Mouse (Mus musculus) right cerebral cortex, adult 18-20 months (tissue): Measurements from ENCODE around the gene Hmcn1.

Source experiments
- DNase-seq: peaks from one replicate; pipeline ENCODE4 v3.0.0; 2022; ENCODE audit warnings: mixed read lengths

Gene Hmcn1

DNA sequence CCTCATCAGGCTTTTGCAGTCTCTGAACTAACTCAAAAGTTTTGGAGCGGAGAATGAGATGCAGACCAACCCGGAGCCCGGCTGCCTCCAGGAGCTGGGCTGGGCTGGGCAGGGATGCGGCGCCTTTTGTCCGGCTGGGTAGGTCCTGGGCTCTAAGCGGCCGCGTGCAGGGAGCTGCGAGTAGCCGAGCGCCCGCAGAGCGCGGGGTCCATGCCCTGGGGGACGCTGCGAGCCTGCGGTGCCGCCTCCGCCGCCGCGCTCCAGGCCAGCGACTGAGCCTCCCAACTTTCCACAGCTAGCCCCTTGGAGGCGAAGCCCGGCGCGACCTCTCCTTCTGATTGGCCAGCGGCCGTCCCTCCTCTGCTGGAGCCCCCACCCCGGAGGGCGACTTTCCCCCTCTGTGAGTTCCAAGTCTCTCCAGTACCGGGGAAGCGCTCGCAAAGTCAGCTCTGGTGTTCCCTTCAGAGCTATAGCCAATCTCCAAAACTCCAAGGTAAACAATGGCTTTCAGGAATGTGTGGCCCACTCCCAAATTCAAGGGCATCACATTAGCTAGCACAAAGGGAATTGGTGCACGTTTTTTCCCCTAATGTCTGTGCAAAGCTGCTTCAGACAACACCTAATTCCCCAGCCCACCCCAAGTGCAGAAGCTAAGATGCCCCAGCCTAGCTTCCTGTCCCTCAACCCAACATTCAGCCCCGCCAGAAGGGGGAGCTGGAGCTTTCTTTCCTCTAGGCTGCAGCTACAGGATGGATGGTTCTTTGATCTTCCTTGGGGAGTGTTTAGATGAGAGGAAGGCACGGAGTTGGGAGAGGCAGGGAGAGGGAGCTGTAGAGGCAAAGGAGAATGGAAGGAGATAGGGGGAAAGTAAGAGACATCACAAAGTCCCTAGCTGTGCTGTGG lies at the start of gene Hmcn1:
TSS of gene Hmcn1 (minus strand) at position 274 of the 903 bp plus-strand sequence.
- DNase-seq = no peak

DNA sequence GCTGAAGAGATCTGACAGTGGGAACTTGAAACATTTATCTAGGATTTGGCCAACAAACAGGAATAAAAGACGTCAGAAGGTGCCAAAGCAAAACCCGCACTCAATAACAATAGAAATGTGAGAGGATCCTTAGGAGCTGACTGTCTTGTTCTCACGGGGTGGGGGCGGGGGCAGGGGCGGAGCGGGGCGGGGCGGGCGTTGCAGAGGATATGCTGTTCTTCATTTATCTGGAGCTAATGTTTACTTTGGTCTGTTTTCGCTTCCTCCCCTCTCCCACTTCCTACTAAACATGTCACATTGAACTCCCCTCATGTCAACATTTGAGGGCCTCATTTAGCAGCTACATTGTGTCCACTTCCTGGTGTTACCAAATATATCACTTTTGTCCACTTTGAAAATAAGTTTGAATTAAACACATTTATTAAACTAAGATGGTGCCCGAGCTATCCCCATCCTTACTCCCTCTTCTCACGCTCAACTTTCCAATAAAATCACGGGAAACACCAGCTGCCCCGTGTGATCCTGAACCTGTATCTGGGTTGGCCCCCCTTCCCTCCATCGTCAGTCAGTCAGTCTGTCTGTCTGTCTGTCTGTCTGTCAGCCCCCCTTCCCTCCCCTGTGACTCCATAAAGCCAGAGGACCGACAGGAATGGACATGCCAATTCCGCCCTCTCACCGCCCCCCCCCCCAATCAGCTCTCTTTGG lies 47.9 kb upstream of the Hmcn1 start:
- no peak for DNase-seq

DNA sequence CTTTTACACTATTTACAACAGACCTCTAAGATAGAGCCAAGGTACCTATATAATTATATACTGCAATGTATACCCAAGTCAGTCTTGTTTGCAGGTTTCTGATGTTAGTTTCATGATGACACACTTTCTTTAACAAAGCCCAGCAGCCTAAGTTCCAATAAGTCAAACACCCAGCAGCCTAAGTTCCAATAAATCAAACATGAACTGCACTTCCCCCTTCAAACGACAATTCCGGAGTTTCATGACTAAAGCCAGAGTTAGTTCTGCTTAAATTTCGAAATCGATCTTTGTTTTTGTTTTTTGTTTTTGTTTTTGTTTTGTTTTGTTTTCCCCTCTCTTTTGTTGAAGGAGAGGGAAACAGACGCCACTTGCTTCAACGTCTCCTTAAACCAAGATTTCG lies 47.1 kb upstream of the Hmcn1 start:
- no peak for DNase-seq

DNA sequence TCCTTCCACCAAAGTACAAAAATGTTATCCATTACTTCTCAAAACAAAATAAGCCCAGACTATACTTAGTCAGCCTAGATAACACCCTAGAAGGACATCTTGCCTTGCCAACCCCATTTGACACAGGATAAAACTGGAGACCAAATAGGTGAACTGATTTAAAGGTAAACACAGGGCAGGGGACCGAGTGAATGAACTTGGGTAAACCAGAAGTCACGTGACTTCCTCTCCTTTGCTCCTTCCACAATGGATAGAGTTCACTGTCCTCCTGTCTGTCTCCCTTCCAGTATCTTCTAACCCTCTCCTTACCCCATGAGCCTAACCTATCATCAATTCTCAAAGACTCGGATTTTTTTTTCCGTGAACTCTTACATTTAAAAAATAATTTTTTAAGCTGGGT lies 46.0 kb upstream of the Hmcn1 start:
- no peak for DNase-seq

DNA sequence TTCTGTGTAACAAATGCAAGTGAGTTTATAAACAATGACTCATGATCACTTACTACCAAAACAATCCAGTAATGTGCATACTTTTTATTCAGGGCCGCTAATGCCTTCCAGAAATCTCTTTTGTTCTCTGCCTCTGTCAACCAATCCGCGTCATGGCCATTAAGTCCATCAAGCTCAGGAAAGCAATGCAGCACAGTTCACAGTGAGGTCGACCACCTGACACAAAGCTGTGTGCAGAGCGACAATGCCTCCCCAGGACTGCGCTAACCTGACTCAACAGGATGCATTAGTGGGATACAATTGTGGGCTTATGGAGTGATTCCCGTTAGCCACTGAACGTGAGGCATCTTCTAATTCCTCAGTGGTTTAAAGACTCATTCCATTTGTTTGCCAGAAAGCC lies 45.3 kb upstream of the Hmcn1 start:
- DNase-seq = no peak

DNA sequence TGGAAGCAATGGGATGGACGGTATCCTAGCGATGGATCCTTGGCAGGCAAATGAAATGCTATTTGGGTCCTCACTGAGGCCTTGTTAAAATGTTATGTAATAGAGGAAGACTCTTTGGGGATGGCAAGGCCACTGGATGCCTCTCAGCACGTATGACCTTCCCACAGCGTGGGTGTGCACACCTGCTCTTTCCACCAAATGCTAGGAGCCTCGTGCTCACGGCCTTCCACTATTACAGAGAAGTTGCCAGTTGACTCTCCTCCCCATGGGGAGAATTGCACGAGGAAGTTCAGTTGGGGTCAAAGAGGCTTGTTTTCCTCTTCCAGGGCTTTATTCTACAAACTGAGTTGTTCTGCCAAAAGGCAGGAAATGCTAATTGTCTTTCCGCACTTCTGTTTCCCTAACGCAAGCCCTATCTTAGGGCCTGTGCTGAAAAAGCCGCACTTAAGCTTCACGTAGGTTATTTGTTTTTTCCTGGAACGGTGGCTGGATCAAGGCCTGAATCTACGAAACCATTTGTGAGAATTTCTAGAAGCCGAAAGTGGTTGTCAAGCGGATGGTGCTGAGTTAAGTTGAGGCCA lies 43.3 kb upstream of the Hmcn1 start:
- DNase-seq = no peak

DNA sequence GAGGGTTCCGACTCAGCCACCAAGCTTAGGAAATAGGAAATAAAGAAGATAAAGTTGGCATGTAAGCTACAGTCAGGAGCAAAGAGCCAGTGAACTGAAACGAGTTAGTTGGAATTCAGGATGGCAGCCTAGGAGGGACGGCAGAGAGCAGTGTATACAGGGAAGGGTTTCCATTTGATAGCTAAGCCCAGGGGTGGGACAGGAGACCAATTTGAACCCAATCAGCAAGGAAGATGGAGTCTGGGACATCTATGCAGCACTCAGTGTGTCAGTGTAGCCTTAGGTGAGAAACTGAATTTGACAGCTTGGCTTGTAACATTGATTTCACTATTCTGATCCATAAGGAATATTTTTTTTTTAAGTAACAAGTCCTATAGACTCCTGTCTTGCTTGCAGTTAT lies 42.5 kb upstream of the Hmcn1 start:
- no peak for DNase-seq

DNA sequence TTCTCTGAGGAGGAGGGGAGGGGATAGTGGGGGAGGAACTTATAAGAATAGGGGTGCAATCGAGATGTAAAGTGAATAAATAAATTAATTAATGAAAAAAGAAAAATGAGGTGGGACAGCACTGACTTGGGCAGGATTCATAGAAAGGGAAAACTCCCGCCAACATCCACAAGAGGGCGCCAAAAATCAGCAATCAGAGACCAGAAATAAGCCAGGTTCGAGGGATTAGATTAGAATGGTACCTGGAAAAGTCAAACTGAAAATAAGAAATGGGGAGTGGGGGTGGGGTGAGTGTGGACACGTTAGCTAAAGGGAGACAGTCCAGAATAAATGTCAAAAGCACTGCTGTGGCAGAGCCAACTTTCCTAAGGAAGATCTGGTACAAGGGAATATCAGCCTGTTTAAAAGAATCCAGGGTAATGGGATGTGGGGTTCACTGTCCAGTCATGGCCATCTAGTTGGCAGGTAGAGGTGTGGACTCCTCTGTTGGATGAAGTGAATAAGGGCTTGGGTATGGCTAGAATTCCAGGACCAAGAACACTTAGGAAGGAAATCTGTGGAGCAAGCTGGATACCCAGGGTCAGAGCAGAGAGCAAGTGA lies 41.9 kb upstream of the Hmcn1 start:
- DNase-seq = peak; percentile 48

DNA sequence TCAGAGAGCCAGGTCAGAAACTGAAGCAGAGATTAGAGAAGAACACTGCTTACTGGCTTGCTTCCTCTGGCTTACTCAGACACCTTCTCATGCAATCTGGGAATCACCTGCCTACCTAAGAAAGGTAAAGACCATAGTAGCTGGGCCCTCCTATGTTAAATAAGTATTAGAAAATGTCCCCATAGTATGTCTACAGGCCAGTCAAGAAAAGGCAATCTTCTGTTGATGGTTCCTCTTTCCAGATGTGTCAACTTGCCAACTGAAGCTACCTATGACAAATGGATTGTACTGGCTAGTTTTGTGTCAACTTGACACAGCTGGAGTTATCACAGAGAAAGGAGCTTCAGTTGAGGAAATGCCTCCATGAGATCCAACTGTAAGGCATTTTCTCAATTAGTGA lies 40.1 kb upstream of the Hmcn1 start:
- no peak for DNase-seq

DNA sequence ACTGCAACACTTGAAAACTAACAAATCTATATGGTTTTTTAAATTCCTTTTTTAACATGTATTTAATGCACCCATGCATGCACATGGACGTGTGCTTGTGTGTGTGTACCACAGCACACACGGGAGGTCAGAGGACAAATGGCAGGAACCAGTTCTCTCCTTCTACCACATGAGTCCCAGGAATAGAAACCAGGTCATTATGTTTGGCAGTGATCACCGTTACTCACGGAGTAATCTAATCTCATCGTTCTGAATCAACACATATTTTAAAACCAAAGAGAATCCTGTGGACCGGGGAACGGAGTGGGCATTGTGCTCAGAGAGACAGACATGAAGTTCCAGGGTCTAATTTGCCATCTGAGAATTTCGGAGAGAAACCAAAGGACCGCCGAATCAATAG lies 38.3 kb upstream of the Hmcn1 start:
- no peak for DNase-seq

DNA sequence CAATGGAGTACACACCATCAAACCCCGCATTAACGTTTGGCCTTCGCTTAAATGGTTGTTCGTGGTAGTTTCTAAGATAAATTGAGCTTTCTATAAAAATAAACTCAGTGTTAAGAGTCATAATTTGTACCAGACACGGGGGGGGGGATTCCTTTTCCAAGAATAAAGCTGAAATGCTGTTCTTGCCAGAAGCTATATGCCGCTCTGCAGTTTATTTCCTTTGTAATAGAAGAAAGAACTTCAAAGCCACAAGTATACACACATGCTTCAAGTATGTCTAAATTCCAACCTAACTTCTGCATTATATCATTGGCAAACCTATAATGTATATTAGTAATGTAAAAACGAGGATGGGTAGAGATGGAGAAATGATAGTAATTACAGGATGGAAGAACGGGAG lies 37.9 kb upstream of the Hmcn1 start:
- no peak for DNase-seq

DNA sequence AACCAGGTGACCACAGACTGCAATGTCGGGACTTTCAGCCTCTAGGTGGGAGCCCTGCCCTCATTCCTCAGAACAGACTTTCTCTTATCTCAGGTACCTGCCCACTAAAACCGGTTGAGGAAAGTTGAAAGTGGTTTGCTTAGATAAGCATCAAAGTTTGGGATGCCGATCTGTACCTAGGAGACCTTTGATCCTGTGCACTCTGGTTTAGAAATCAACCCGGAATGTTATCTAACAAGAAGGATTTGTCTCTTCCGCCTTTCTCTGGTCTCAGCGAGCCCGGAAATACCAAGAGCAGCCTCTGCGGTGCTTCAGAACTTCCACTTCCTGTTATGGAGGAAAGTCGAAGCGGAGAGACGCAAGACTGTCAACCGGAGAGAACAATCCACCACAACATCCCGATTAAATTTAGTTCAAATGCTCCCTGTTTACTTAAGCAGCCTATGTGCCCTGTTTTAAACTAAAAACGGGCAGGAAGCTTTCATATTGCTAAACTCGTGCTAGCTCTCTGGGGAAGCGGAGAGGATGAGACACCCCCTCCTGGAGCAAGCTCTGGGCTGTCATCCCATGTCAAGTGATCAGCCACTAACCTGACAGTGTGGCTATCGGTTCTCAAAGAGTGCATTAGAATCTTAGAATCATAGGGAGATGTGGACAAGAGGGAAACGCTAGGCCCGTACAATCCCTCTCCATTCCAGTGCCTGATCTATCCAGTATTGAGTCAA lies 32.0 kb upstream of the Hmcn1 start:
- DNase-seq = no peak

DNA sequence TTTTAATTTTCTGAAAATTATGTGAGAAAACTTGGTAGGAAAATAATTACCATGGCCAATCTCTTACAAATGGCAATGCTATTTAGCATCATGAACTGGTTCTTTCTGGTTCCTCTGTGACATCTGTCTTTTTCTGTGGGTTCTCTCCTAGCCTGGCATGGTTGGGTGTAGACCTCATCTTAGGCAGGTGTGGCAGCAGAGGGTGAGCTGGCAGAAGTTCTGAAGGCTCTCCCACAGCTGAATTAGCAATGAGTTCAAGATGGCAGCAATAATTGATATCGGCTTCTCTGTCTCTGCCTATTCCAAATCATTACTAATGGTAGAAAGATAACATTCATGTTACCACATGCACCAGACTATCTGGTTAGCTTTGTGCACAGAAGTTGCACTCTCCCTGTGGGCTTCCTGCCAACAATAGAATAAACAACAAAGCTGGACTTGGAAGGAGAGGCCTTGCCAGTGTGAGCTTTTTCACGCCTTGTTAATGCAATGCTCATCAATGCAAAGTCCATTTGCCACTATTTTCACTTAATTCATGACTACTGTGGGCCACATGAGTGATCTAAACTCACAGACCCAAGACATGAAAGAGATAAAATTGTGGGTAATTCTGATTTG lies 26.1 kb upstream of the Hmcn1 start:
- no peak for DNase-seq

DNA sequence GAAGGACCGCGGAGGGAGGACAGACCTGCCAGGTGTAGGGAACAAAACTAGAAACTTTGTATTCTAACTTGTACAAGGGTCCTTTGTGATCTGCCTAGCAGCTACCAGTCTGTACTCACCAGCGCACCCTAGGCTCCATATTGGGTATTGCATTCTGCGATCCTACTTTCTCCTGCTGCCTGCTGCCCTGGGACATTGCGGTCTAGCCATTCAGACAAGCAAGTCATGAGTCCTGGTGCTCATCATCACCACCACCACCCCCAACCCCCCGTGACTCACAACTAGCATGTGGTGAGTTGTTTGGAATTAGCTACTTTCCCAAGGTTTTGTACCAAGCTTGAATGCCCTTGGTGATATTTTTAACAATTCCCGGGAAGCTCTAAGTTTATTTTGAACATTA lies 17.8 kb upstream of the Hmcn1 start:
- peak; percentile 25 for DNase-seq

DNA sequence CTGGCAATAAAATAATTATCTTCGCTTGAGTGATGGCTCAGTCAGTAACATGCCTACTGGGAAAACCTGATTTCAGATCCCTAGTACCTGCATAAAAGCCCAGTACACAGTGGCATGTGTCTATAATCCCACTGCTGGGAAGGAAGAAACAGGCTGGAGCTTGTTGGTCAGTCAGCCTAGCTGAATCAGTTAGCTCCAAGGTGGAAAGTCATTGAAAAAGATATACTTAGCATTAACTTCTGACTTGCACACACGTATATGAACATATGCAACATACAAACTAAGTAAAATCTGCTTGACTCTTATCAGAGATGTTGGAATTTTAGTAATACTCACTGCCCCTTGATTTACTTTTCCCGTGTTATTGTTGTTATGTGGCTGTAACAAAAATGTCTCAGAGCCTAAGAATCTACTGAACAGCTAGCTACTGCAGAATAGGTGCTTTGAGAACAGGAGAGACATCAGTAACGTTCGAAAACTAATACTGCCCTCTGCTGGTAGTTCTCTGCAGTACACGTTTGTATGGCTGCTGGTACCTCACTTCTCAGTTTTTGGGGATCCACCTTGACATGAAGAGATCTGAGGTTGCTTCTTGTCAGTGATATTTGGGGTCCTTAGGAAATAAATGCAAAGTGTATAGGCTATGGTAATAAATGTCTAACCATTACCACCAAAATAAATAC lies 16.0 kb upstream of the Hmcn1 start:
- peak; percentile 56 for DNase-seq

DNA sequence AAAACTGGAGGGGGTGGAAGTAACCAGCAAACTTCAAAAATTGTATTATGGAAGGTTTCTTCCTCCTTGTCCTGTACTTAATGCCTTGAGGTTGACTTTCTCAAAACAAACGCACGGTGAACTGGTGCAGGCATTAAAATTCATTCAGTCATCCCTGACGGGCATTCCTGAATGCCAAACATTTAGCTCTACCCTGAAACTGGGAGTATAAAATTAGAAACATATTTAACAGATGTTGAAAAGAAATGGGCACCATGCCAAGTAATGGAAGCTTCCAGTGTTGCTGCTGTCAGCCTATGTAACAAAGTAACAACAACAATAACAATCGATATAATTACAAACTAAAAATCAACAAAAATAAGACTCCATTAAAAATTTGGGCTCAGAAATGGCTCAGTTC lies 14.5 kb upstream of the Hmcn1 start:
- no peak for DNase-seq

DNA sequence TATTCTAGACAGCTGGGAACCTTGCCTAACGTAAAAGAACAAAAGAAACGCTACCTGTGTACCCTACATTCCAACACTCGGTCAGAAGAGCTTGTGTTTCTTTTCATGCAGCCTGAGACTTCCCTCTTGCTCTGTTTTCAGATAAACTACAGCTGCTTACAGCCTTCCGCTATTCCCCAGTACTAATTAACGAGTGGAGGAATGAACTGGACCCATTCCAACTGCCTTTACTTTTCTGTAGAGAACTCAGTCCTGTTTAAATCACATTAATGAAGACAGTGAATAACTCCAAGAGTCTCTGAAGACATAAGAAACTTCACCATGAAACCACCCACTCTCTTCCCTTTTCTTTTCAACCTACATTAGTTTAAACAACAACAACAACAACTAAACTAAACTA lies 10.8 kb upstream of the Hmcn1 start:
- no peak for DNase-seq

DNA sequence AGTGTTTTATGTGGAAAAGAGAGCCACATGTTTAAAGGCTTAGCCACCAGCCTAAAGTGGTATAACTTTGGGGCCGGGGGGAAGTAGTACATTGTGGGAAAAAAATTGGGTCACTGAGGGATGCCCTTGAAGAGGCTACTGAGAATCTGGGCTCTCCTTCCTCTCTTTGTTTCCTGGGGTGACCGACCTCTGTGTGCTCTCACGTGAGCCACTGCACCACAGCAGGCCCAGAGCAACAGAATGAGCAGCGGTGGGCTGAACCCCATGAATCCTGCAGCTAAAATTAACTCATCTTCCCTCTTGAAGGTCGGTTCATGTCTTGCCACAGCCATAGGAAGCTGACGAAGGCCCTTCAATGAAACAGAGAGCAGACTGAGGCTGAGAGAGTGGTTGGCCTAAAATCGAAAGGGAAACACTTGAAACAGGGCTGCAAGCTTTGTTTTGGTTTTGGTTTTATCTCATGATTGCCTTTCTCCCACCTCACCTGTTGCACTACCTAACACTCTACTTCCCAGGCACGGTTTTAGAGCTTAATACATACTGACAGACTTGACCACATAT lies 8.7 kb upstream of the Hmcn1 start:
- DNase-seq = no peak

DNA sequence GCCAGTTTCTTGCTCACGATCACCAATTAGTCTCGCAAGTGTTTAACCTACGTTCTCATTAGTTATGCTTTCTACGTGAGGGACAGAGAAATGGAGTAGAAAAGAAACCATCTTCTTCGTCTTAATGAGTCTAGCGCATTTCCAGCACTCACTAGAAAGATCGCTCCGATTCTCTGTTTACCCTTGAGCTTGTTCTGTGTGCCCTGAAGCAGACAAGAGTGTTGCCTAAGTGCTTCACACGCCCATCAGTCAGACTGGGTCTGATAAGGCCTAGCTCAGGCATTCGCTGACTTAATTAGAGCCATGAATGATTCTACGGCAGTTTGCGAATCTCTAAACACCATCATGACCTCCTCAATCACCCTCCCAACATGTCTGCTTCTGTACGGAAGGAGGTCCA lies 7.5 kb upstream of the Hmcn1 start:
- DNase-seq = no peak

DNA sequence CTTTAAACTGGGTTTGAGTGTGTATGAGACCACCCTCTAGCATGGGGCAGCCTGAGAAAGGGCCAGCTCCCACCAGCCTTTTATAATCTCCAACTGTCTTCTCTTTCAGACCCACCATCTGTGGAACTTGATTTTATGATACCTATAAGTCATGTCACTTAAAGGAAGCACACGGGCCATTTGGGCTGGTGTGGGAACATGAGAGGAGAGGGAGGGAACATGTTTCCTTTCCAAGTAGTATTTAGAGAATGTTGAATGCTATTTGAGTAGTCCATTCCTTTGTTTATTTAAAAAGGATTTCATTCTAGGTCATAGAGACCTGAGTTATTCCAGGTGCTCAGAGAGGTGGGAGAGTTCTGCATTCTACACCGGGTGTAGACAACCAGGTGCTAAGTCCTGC lies 1.4 kb upstream of the Hmcn1 start:
- no peak for DNase-seq

DNA sequence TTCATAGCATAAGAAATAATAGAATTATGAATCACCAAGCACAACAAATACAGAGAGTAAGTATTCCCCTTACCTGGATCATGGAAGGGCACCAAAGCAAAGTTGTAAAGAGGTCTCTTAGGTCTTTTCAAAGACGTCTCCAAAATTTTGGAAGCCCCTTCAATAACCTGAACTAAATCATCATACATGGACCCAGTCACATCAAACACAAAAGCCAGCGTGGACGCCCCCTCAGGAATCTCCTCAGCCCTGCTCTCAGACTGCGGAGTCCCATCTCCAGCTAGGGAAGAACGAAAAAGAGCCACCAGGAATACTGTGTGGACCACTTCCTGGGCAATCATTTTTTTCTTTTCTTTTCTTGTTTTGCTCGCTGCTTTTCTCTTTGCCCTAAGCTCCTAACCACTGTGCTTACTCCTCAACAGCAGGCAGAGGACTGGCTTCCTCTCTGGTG lies 499 bp downstream of the Hmcn1 start:
- no peak for DNase-seq
